Mouse (Mus musculus) intestine, embryonic 16.5 days (tissue): ENCODE results near the gene Myl6b. TPM values are rescaled to one million over a fixed set of nuclear protein-coding genes. Genes with fewer than 3 reads are reported as not detected.
"Not testable (repeated sequence)": the region's sequence is repeated elsewhere in the genome, so short reads cannot be mapped to it uniquely, and the experiment has no call there.

ENCODE experiments used
- ATAC-seq: fragments of 200-750 bp; cut with Nextera tagmentation; 2 replicates; pipeline ENCODE4 v1.8.0; 2017; ENCODE audit warnings: moderate TSS enrichment, moderate library complexity
- H3K27ac ChIP-seq: fragments of 300-500 bp; sonication (generic); 2 replicates; pipeline ENCODE4 v1.5.1; 2014; ENCODE audit warnings: mild to moderate bottlenecking, low read length
- H3K27me3 ChIP-seq: fragments of 300-500 bp; sonication (generic); replicated peaks from 2 replicates; pipeline ENCODE4 v1.6.1; 2014; ENCODE audit warnings: low read length, control low read depth, mixed read lengths; ENCODE audit not compliant: control insufficient read depth, insufficient read depth
- H3K36me3 ChIP-seq: fragments of 300-500 bp; sonication (generic); 2 replicates; pipeline ENCODE4 v1.6.1; 2014; ENCODE audit warnings: low read length, control low read depth; ENCODE audit not compliant: control insufficient read depth, insufficient read depth
- H3K4me1 ChIP-seq: fragments of 300-500 bp; sonication (generic); 2 replicates; pipeline ENCODE4 v1.6.1; 2014; ENCODE audit warnings: low read length, control low read depth, mixed read lengths; ENCODE audit not compliant: control insufficient read depth, insufficient read depth
- H3K4me2 ChIP-seq: fragments of 300-500 bp; sonication (generic); 2 replicates; pipeline ENCODE4 v1.6.1; 2014; ENCODE audit warnings: low read depth, low read length, control low read depth
- H3K4me3 ChIP-seq: fragments of 300-500 bp; sonication (generic); 2 replicates; pipeline ENCODE4 v1.5.1; 2014; ENCODE audit warnings: mild to moderate bottlenecking, low read length
- H3K9ac ChIP-seq: fragments of 300-500 bp; sonication (generic); 2 replicates; pipeline ENCODE4 v1.6.1; 2014; ENCODE audit warnings: low read depth, low read length
- H3K9me3 ChIP-seq: fragments of 300-500 bp; sonication (generic); 2 replicates; pipeline ENCODE4 v1.6.1; 2016; ENCODE audit warnings: low read length, control low read depth; ENCODE audit not compliant: control insufficient read depth
- WGBS: fragments of 180-500 bp; shearing (Covaris S2); extraction: QIAGEN DNeasy Blood & Tissue Kit; methylation state at CpG from one replicate; pipeline ENCODE4 v1.1.7; 2014; 5-methylcytosine and 5-hydroxymethylcytosine counted together
- polyA plus RNA-seq: library from polyadenylated mRNA; unstranded; fragments of >200 nt; fragmentation: Nextera tagmentation; extraction: Ambion mirVana; gene quantifications from 2 replicates; pipeline ENCODE4 v1.2.1, GENCODE M21; 2015

Myl6b gene
- polyA plus RNA-seq, 1 experiment from 2014 or later: 2.8 TPM

- no peak for ATAC-seq
- no peaks in the 10 kb centered on the region for H3K36me3 ChIP-seq
- H3K9me3 ChIP-seq: no peaks in the 10 kb centered on the region
- H3K4me2 ChIP-seq: no peak overlapping the region
- no peak overlapping the region for H3K4me3 ChIP-seq
- WGBS: 56% methylated on average over 6 of the region's 6 CpGs
- H3K27me3 ChIP-seq: no peaks in the 10 kb centered on the region
- H3K27ac ChIP-seq: no peak overlapping the region
- H3K4me1 ChIP-seq: peaks cover 17% of the 10 kb centered on the region
- no peak overlapping the region; the same call in 1 of the 2 replicates for H3K9ac ChIP-seq
Measured at GRCm38 (mm10) chr10:128496509-128497077, 1.9 kb downstream of the Myl6b start.

DNA sequence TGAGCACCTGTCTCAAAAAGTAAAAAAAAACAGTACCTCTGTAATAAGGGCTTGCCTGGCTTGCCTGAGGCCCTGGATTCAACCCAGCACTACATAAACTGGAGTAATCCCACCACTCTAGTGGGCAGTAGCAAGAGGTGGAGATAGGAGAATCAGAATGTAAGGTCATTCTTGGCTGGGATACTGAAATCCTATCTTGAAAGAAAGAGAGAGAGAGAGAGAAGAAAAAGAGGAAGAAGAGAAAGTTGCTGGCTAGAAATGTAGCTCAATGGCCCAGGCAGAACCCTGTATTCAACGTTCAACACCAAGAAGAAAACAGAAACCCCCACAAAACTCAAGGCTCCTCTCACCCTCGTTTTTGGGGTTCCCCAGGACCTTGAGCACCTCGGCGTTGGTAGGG, 2.6 kb downstream of the Myl6b start:
- WGBS: 82% methylated on average over 4 of the region's 4 CpGs
- H3K36me3 ChIP-seq: 0 out of 2 replicates have a peak, but pooled peaks cover 5% of the 10 kb centered on the region

GRCm38 (mm10) chr10:128495270-128495669, 3.2 kb downstream of the Myl6b start:
- Histone ChIP-seq H3K9ac (no peak overlapping the region), H3K4me3 (no peak overlapping the region)
- WGBS: 72% methylated on average over 2 of the region's 2 CpGs

More for the DNA sequence above, 2.6 kb downstream of the Myl6b start:
- no peak overlapping the region for H3K4me2 ChIP-seq
- H3K9ac ChIP-seq: no peak overlapping the region
- H3K27ac ChIP-seq: no peak overlapping the region
- no peaks in the 10 kb centered on the region for H3K27me3 ChIP-seq
- no peak overlapping the region for H3K4me3 ChIP-seq
- ATAC-seq: no peak
- H3K9me3 ChIP-seq: no peaks in the 10 kb centered on the region
- H3K4me1 ChIP-seq: peaks cover 23% of the 10 kb centered on the region

DNA sequence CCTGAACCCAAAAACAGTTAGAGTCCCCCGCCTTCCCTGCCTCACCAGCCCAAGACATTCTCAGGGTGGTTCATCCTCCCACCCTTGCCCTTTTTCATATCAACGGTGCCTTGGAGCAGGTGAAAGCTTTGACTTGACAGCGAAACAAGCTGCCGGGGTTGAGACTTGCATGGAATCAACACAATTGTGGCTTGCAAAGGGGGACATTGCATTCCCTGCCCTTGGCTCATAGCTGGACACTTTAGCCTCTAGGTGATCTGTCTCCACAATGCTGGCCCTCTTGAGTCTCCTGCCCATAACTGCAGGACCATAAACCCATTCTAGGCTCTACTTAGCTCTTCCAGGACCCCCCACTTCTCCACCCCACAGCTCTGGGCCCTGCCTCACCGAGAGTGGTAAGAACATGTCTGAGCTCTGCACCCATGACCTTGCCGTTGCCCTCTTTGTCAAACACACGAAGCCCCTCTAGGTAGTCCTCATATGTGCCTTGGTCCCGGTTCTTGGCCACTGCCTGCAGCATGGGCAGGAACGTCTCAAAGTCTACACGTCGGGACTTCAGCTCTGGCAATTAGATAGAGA, 3.7 kb downstream of the Myl6b start:
- Histone ChIP-seq H3K4me1 (peaks cover 28% of the 10 kb centered on the region), H3K4me2 (peak overlapping the region; percentile 89), H3K36me3 (peaks cover 6% of the 10 kb centered on the region; the same call in 1 of the 2 replicates), H3K27ac (peak overlapping the region; percentile 98), H3K27me3 (no peaks in the 10 kb centered on the region), H3K9ac (peak overlapping the region; percentile 82), H3K9me3 (no peaks in the 10 kb centered on the region), H3K4me3 (peak overlapping the region; percentile 87)
- WGBS: 50% methylated on average over 11 of the region's 11 CpGs
- ATAC-seq: no peak

More at GRCm38 (mm10) chr10:128495270-128495669, 3.2 kb downstream of the Myl6b start:
- H3K27me3 ChIP-seq: no peaks in the 10 kb centered on the region
- H3K4me2 ChIP-seq: 0 out of 2 replicates have a peak overlapping the region, but pooled peaks have one; percentile 89
- ATAC-seq: no peak
- H3K4me1 ChIP-seq: peaks cover 25% of the 10 kb centered on the region
- H3K9me3 ChIP-seq: no peaks in the 10 kb centered on the region
- no peak overlapping the region for H3K27ac ChIP-seq
- 0 out of 2 replicates have a peak, but pooled peaks cover 6% of the 10 kb centered on the region for H3K36me3 ChIP-seq

DNA sequence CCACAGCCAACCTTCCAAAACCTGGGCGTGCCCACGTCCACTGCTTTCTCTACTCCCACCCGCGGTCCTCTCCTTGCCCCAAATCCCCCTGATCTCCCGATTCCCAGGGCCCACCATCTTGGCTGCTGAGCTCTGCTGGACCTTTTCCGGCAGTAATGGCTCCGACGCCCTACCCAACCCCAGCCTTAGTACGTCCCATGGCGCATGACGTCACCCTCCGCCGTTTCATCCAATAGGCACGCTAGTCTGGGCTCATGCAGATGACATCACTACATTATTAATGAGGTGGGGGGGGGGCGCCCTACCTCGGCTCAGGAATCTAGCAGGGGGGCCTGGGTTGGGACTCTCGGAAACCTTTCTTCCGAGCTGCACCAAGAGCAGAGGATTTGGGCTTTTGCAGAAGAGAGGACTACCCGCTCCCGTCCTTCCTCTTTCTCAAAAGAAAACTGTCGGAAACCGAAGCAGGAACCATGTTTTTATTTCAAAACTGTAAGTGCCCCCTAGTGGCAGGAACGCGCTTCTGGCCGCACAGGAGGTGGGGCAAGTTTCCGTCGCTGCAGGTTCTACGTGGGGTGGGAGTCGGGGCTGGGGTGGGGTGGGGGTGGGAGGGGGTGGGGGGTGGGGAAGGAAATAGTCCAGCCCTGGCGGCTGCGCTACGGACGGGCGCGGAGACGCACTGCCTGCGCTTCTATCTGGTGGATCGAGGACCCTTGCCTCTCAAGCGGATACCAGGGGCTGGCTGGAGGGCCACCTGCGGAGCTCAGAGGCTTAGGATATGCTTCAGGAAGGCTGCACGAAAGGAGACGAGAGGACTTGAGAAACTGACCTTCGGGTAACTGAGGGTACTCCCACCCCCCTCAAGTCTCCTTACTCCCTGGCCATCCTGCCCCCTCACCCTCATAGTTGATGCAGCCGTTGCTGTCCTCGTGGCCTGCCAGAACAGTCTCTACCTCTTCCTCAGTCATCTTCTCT, 4.5 kb downstream of the Myl6b start, which contains the start of gene Myl6:
TSS of gene Myl6 (minus strand) at position 451 of the 972 bp plus-strand sequence.
- H3K27ac ChIP-seq: peak within 1 kb of the TSS; percentile 98
- WGBS: under 1% methylated on average over 45 of the region's 45 CpGs
- H3K4me1 ChIP-seq: peaks cover 33% of the 10 kb centered on the region
- no peaks in the 10 kb centered on the region for H3K9me3 ChIP-seq
- peaks cover 6% of the 10 kb centered on the region; the same call in 1 of the 2 replicates for H3K36me3 ChIP-seq
- H3K27me3 ChIP-seq: no peaks in the 10 kb centered on the region
- H3K4me3 ChIP-seq: peak within 1 kb of the TSS; percentile 87
- H3K9ac ChIP-seq: peak within 1 kb of the TSS; percentile 95
- H3K4me2 ChIP-seq: peak within 1 kb of the TSS; percentile 89
- peak; percentile 90 for ATAC-seq

- Histone ChIP-seq H3K27ac (peak overlapping the region; percentile 98), H3K9me3 (no peaks in the 10 kb centered on the region), H3K4me2 (peak overlapping the region; percentile 78), H3K9ac (peak overlapping the region; percentile 95), H3K27me3 (no peaks in the 10 kb centered on the region), H3K4me3 (peak overlapping the region; percentile 87), H3K36me3 (peaks cover 8% of the 10 kb centered on the region; the same call in 1 of the 2 replicates), H3K4me1 (peaks cover 32% of the 10 kb centered on the region)
- ATAC-seq: peak; percentile 29
- under 1% methylated on average over 12 of the region's 12 CpGs for WGBS
Measured at GRCm38 (mm10) chr10:128493319-128493694, 5.2 kb downstream of the Myl6b start.

DNA sequence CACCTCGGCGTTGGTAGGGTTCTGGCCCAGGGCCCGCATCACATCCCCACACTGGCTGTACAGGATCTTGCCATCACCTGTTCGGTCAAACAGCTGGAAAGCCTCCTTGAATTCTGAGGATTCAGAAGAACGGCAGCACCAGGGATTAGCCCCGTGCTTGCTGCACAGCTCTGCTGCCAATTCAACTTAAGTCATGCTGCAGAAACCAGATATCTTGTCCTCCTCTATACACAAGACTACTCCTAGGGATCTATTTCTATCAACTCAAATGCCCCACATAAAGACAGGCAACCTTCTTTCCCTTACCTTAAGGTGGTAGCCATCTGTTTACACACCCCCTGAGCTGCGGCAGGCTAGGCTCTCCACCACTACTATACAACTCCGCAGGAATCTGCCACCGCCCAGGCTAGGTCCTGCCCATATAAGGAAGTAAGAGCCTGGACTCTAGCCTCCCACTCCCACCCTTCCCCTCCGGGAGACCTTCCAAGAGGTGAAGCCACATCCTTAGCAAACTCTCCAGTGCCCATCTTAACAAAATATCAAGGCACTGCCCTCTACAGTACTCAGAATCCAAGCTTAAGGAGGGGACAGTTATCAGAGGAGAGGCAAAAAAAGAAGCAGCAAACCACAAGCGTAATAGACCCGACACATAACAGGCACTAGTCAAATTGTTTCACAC, 5.7 kb downstream of the Myl6b start:
- no peaks in the 10 kb centered on the region for H3K27me3 ChIP-seq
- 13% methylated on average over 12 of the region's 12 CpGs for WGBS
- peak overlapping the region; percentile 95 for H3K9ac ChIP-seq
- H3K9me3 ChIP-seq: no peaks in the 10 kb centered on the region
- ATAC-seq: peak; percentile 73
- H3K27ac ChIP-seq: peak overlapping the region; percentile 98
- peaks cover 28% of the 10 kb centered on the region for H3K4me1 ChIP-seq
- H3K36me3 ChIP-seq: peaks cover 12% of the 10 kb centered on the region
- H3K4me2 ChIP-seq: peak overlapping the region; percentile 78
- H3K4me3 ChIP-seq: peak overlapping the region; percentile 87

GRCm38 (mm10) chr10:128492051-128492450, 6.4 kb downstream of the Myl6b start:
- H3K27me3 ChIP-seq, H3K9me3 ChIP-seq, ATAC-seq: not testable (repeated sequence)
- Histone ChIP-seq H3K36me3 (peaks cover 18% of the 10 kb centered on the region), H3K4me3 (peak overlapping the region; percentile 87), H3K4me2 (peak overlapping the region; percentile 78), H3K27ac (peak overlapping the region; percentile 98), H3K4me1 (peaks cover 28% of the 10 kb centered on the region), H3K9ac (peak overlapping the region; percentile 95)
- WGBS: 32% methylated on average over 8 of the region's 8 CpGs
